Mouse (Mus musculus): ENCODE data around the gene Slc16a11. TPM values are rescaled to one million over a fixed set of nuclear protein-coding genes. Genes with fewer than 3 reads are reported as not detected.

Gene Slc16a11
- polyA plus RNA-seq (2015; fragmentation: Nextera tagmentation; extraction: Ambion mirVana): 0.28 and 0.64 TPM in 2 replicates

DNA sequence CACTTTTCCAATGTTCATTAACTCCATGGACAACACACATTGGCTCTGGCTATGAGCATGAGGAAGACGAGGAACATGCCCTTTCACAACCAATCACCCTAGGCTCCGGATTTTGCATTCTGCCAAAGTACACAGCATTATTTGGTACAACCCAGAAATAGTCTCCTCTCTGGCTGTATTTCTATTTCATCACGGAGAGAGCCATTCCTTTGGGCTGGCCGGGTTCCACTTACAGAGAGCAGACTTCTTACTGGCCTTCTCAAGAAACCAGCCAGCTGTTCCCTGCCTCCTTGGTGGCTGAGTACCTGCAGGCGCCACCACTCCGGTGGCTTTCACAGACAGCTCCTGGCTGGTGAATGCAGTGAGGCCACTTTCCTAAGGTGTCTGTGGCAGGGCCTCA lies at the start of gene Slc16a11:
Gene Slc16a11 (plus strand): TSS at position 330 of the 400 bp plus-strand sequence.

DNA sequence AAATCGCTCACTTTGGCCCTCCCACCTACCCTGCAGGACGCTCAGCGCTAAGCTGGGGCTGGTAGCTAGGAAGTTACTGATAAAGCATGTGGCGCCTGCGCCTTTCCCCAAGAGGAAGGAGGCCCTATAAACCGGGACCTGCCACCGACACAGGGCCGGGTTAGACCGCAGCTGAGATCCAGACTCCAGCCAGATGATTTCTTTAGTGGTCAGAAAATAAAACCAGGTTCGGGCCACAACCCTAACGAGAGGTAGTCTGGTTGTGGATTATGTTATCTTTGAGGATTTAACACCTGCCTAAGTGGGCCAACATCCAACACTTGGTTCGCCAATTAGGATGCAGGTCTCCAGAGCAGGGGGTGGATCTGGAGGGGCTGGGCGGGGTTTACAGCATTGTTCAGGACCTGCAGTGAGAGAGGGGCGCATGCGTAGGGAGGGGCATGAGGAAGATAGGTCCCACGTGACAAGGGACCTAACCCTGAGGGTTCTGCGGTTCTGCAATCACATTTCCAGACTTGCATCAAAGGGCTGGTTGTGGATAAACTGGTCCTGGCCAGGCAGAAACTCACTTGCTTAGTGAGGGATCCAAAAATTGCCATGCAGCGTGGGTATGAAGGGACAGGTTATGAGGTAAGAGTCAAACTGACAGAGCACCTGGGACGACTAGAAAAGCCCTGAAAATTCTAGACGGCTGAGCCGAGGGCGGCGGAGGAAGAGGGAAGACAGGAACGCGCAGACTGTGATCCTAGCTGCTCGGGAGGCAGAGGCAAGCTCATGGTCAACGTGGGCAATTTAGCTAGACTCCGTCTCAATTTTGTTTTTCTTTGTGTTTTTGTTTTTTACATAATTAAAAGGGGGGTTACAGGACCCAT lies 8.4 kb downstream of the Slc16a11 start, which contains the start of gene Slc16a13:
Gene Slc16a13 (minus strand): TSS at position 334 of the 872 bp plus-strand sequence.

GRCm38 (mm10) chr11:70229260-70230010 lies 16.9 kb downstream of the Slc16a11 start, which contains the start of gene Bcl6b:
Gene Bcl6b (minus strand): TSS chr11:70229798.

GRCm38 (mm10) chr11:70237457-70238167 lies 25.1 kb downstream of the Slc16a11 start, which contains the start of gene 0610010K14Rik:
Gene 0610010K14Rik (minus strand): TSS chr11:70237914.

DNA sequence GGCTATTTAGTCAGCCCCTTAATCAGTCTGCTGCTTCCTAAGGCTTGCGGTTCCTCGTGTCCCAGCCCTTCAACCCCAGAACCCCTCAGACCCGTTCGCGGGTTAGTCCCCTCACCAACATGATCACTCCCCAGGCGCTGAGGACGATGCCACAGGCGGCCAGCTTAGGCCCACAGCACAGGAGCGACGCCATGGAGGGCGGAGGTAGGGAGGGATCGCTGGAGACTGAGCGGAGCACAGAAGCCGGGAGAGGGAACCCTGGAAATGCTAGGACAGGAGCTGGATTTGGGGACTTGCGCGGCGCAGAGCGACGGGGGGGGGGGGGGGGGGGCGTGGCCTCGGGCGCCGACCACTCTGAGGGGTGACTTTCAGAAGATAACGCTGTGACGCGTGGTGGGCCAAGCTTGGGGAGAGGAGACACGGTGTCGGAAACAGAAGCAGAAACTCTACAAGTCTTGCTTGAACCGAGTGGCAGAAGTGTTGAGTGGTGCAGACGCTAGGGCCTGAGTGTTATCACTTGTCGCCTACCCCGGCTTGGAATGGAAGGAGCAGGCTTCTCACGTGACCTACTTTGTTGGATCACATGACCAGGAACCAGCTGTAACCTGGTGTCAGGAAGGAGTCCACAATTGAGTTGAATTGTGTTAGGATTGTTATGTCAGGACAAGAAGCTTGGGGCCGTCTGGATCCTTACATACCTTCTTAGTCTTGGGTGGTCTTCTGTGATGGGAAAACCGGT lies 27.2 kb downstream of the Slc16a11 start, which contains the start of the genes Gm21988 and Rnasek:
Gene Gm21988 (minus strand): TSS at position 290 of the 739 bp plus-strand sequence.
Gene Rnasek (minus strand): TSS at position 302 of the 739 bp plus-strand sequence.

DNA sequence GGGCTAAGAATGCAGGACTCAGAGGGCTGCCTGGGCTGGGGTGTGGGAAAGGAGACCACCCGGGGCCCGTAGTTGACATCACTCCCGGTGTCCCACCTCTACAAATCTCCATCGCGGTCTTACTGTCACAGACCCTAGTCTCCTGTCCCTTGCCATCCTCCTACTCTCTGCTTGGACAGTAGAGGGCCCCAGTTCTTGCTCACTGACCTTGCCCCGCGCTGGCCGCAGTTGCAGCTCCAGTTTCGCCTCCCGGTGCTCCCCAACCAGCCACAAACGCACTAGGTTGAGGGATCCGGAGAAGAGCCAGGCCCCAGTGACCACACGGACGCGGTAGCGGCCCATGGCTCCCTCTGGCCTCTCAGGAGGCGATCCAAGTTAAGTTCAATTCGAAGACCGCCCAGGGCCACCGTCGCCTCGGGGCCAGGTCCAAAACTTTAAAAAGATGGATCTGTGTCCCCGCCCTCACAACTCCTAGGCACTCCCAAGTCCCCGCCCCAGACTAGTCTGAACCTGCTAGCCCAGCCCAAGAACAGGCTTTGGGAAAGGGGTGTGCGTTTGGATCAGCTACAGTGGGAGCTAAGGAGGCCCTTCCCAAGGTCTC lies 42.5 kb downstream of the Slc16a11 start, which contains the start of gene Alox12:
Gene Alox12 (minus strand): TSS at position 423 of the 601 bp plus-strand sequence.

MicroRNA genes within 50 kb of the gene (microRNA counts, 519-probe panel; counts per million panel counts)
- microRNA mmu-miR-195 (88.3 counts per million), microRNA mmu-miR-497 (88.3 counts per million)

Other genes with a start within 250 kb of the Slc16a11 start
- gene Cldn7, start 248.0 kb upstream of the Slc16a11 start, polyA plus RNA-seq (2015; fragmentation: Nextera tagmentation; extraction: Ambion mirVana): 0.98 and 1.6 TPM in 2 replicates
- gene Ctdnep1, start 231.6 kb upstream of the Slc16a11 start, polyA plus RNA-seq (2015; fragmentation: Nextera tagmentation; extraction: Ambion mirVana): 20.7 and 22.4 TPM in 2 replicates
- gene Elp5, start 230.2 kb upstream of the Slc16a11 start, polyA plus RNA-seq (2015; fragmentation: Nextera tagmentation; extraction: Ambion mirVana): 69.4 and 73.0 TPM in 2 replicates
- gene Gabarap, start 221.6 kb upstream of the Slc16a11 start, polyA plus RNA-seq (2015; fragmentation: Nextera tagmentation; extraction: Ambion mirVana): 318 and 353 TPM in 2 replicates
- gene Phf23, start 217.0 kb upstream of the Slc16a11 start, polyA plus RNA-seq (2015; fragmentation: Nextera tagmentation; extraction: Ambion mirVana): 26.6 and 35.9 TPM in 2 replicates
- 6.9 and 10.2 TPM in 2 replicates for gene Dvl2, start 212.2 kb upstream of the Slc16a11 start, polyA plus RNA-seq (2015; fragmentation: Nextera tagmentation; extraction: Ambion mirVana)
- gene Acadvl, start 197.3 kb upstream of the Slc16a11 start, polyA plus RNA-seq (2015; fragmentation: Nextera tagmentation; extraction: Ambion mirVana): 58.3 and 59.1 TPM in 2 replicates
- 1.5 and 3.1 TPM in 2 replicates for gene Dlg4, start 195.8 kb upstream of the Slc16a11 start, polyA plus RNA-seq (2015; fragmentation: Nextera tagmentation; extraction: Ambion mirVana)
- gene Asgr1, start 158.7 kb upstream of the Slc16a11 start, polyA plus RNA-seq (2015; fragmentation: Nextera tagmentation; extraction: Ambion mirVana): 0.10 and 0.16 TPM in 2 replicates
- gene Asgr2, start 120.1 kb upstream of the Slc16a11 start, polyA plus RNA-seq (2015; fragmentation: Nextera tagmentation; extraction: Ambion mirVana): 0.12 TPM in 1 of 2 replicates, not detected in the other
- 2.3 and 3.5 TPM in 2 replicates for gene Mgl2, start 82.4 kb upstream of the Slc16a11 start, polyA plus RNA-seq (2015; fragmentation: Nextera tagmentation; extraction: Ambion mirVana)
- gene Clec10a, start 56.6 kb upstream of the Slc16a11 start, polyA plus RNA-seq (2015; fragmentation: Nextera tagmentation; extraction: Ambion mirVana): 2.9 and 5.5 TPM in 2 replicates
- gene Slc16a13, start 8.3 kb downstream of the Slc16a11 start, polyA plus RNA-seq (2015; fragmentation: Nextera tagmentation; extraction: Ambion mirVana): 3.0 and 3.3 TPM in 2 replicates
- gene Bcl6b, start 17.0 kb downstream of the Slc16a11 start, polyA plus RNA-seq (2015; fragmentation: Nextera tagmentation; extraction: Ambion mirVana): 5.9 and 8.2 TPM in 2 replicates
- gene 0610010K14Rik, start 25.2 kb downstream of the Slc16a11 start, polyA plus RNA-seq (2015; fragmentation: Nextera tagmentation; extraction: Ambion mirVana): 107 and 113 TPM in 2 replicates
- gene Gm21988, start 27.1 kb downstream of the Slc16a11 start, polyA plus RNA-seq (2015; fragmentation: Nextera tagmentation; extraction: Ambion mirVana): 6.9 and 7.8 TPM in 2 replicates
- 211 and 216 TPM in 2 replicates for gene Rnasek, start 27.1 kb downstream of the Slc16a11 start, polyA plus RNA-seq (2015; fragmentation: Nextera tagmentation; extraction: Ambion mirVana)
- 10.6 and 11.9 TPM in 2 replicates for gene Alox12, start 42.6 kb downstream of the Slc16a11 start, polyA plus RNA-seq (2015; fragmentation: Nextera tagmentation; extraction: Ambion mirVana)
- 0.15 and 0.30 TPM in 2 replicates for gene Alox12e, start 109.9 kb downstream of the Slc16a11 start, polyA plus RNA-seq (2015; fragmentation: Nextera tagmentation; extraction: Ambion mirVana)
- gene Alox15, start 139.3 kb downstream of the Slc16a11 start, polyA plus RNA-seq (2015; fragmentation: Nextera tagmentation; extraction: Ambion mirVana): 0.78 and 1.0 TPM in 2 replicates
- gene Pelp1, start 197.3 kb downstream of the Slc16a11 start, polyA plus RNA-seq (2015; fragmentation: Nextera tagmentation; extraction: Ambion mirVana): 14.0 and 14.6 TPM in 2 replicates
- gene Arrb2, start 219.9 kb downstream of the Slc16a11 start, polyA plus RNA-seq (2015; fragmentation: Nextera tagmentation; extraction: Ambion mirVana): 26.4 and 33.6 TPM in 2 replicates
- gene Med11, start 239.2 kb downstream of the Slc16a11 start, polyA plus RNA-seq (2015; fragmentation: Nextera tagmentation; extraction: Ambion mirVana): 20.4 and 26.3 TPM in 2 replicates
- gene Zmynd15, start 246.7 kb downstream of the Slc16a11 start, polyA plus RNA-seq (2015; fragmentation: Nextera tagmentation; extraction: Ambion mirVana): 0.26 and 0.38 TPM in 2 replicates
- 3.3 and 3.7 TPM in 2 replicates for gene Cxcl16, start 247.2 kb downstream of the Slc16a11 start, polyA plus RNA-seq (2015; fragmentation: Nextera tagmentation; extraction: Ambion mirVana)